Mouse (Mus musculus) thymus, postnatal 4 days (tissue): ENCODE measurements around the gene Psmd6.

ENCODE experiments used
- DNase-seq: peaks from one replicate; pipeline ENCODE4 v3.0.0; 2021

Psmd6 gene

DNA sequence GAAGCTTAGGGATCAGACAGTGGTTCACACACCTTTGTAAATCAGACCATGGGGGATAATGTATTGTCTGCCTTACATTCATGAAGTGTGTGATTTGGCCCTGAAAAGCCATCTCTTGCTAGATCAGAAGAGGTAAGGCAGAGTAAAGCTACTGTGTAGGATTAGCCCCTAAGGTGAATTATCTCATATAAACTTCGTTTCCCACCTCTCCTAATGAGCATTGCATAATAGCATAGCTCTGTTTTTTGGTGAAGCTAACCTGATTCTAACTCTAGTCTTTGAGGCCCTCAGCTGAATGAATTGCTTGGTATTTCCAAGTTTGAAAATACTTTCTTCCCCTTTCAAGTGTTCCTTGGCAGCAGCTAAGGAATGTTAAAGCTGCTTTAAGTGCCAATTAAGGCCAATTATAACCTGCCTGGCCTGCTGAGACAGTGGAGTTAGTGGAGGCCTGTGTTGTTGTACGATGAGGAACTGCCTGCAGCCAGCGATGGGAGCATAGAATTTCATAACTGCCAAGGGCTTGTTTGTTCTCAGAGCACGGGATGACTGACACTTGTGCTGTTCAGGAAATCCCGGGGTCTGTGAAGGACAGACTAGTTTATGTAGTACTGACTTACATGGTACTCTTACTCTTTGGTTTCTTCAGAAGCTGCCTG is 56.2 kb downstream of the Psmd6 start:
- no peak for DNase-seq

- no peak for DNase-seq
Measured at GRCm38 (mm10) chr14:14063382-14063781, 57.4 kb downstream of the Psmd6 start.

DNA sequence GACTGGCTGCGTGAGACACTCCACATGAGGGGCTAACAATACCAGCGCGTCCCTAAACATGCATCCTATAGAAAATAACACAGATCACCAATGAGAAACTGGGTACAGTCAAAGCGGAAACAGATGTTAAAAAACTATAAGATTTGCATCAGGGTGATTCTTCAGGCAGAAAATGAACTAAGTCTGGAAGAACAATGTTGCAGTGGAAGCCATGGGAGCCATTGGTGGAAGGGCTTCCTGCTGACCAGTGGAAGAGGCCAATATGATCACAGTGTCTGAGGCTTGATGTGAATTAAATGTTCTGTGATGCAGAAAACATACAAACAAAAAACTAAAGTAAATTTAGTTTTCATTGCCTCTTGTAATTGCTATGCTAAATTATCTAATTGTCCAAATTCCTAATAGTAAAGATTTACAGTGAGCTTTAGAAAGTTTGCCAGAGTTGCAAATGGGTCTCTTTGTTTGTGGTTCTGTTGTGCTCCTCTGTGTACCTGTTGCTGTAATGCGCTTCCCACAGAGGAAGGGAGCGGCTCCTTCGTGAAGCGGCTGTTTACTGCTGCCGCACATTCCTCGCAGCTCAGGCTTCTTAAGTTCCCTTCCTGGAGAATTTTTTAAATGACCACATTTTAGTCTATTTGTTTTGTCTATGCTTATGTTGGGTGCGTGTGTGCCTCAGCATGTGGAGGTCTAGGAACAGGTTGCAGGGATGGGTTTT is 58.1 kb downstream of the Psmd6 start:
- DNase-seq: no peak
